Mouse (Mus musculus) myocyte (in vitro differentiated cells): ENCODE data around the gene Ncf1. TPM values are rescaled to one million over a fixed set of nuclear protein-coding genes. Genes with fewer than 3 reads are reported as not detected.

Source experiments
- H3K27me3 ChIP-seq: one replicate; pipeline ENCODE4 v1.6.1; 2011; ENCODE audit not compliant: control insufficient read depth, insufficient read depth, insufficient read length
- H3K36me3 ChIP-seq: one replicate; pipeline ENCODE4 v1.6.1; 2011; ENCODE audit not compliant: control insufficient read depth, insufficient read depth
- H3K4me2 ChIP-seq: one replicate; pipeline ENCODE4 v1.6.1; 2011; ENCODE audit warnings: low read depth, control low read depth
- H3K4me3 ChIP-seq: one replicate; pipeline ENCODE4 v1.5.1; 2011; ENCODE audit warnings: mild to moderate bottlenecking, control low read depth, moderate library complexity
- H3K79me2 ChIP-seq: one replicate; pipeline ENCODE4 v1.6.1; 2011; ENCODE audit not compliant: control insufficient read depth, insufficient read depth
- H3ac ChIP-seq: one replicate; pipeline ENCODE4 v1.6.1; 2011; ENCODE audit not compliant: control insufficient read depth, insufficient read length
- CEBPB ChIP-seq: IDR thresholded peaks from 2 replicates; pipeline ENCODE4 v1.6.1; 2011; ENCODE audit warnings: mild to moderate bottlenecking, moderate library complexity; ENCODE audit not compliant: poor library complexity, insufficient read depth, severe bottlenecking
- E2F4 ChIP-seq: IDR thresholded peaks from one replicate; pipeline ENCODE4 v1.6.1; 2011; ENCODE audit warnings: mild to moderate bottlenecking, control low read depth, moderate library complexity; ENCODE audit not compliant: insufficient read depth
- MAX ChIP-seq: IDR thresholded peaks from one replicate; pipeline ENCODE4 v1.6.1; 2011; ENCODE audit warnings: low read depth, mild to moderate bottlenecking, control low read depth
- MYOD1 ChIP-seq, 3 experiments: IDR thresholded peaks; one replicate each; pipeline ENCODE4 v1.6.1; 2011; ENCODE audit warnings: control low read depth in 2 of 3, low read depth in 2 of 3, mild to moderate bottlenecking in 2 of 3, moderate library complexity in 1 of 3; ENCODE audit not compliant: insufficient read length in 2 of 3, control insufficient read depth in 1 of 3
- MYOG ChIP-seq, 3 experiments: IDR thresholded peaks; one replicate each; pipeline ENCODE4 v1.6.1; 2011; ENCODE audit warnings: control low read depth in 2 of 3, low read depth in 2 of 3, mild to moderate bottlenecking in 2 of 3; ENCODE audit not compliant: insufficient read length in 2 of 3, control insufficient read depth in 1 of 3, insufficient read depth in 1 of 3
- POLR2A ChIP-seq: IDR thresholded peaks from one replicate; pipeline ENCODE4 v1.6.1; 2011; ENCODE audit warnings: low read depth, mild to moderate bottlenecking, control low read depth, moderate library complexity; ENCODE audit not compliant: insufficient read length
- POLR2AphosphoS2 ChIP-seq: IDR thresholded peaks from one replicate; pipeline ENCODE4 v1.6.1; 2011; ENCODE audit warnings: low read depth, control low read depth; ENCODE audit not compliant: insufficient read length
- REST ChIP-seq: IDR thresholded peaks from one replicate; pipeline ENCODE4 v1.6.1; 2011; ENCODE audit warnings: mild to moderate bottlenecking, control low read depth, moderate library complexity; ENCODE audit not compliant: insufficient read depth, insufficient read length
- SRF ChIP-seq: IDR thresholded peaks from one replicate; pipeline ENCODE4 v1.6.1; 2011; ENCODE audit warnings: low read depth; ENCODE audit not compliant: control insufficient read depth, insufficient read length
- TCF12 ChIP-seq: IDR thresholded peaks from one replicate; pipeline ENCODE4 v1.6.1; 2011; ENCODE audit warnings: mild to moderate bottlenecking, control low read depth; ENCODE audit not compliant: poor library complexity, insufficient read depth, severe bottlenecking
- TCF3 ChIP-seq: IDR thresholded peaks from one replicate; pipeline ENCODE4 v1.6.1; 2011; ENCODE audit warnings: low read depth, control low read depth; ENCODE audit not compliant: insufficient read length
- USF1 ChIP-seq: IDR thresholded peaks from one replicate; pipeline ENCODE4 v1.6.1; 2011; ENCODE audit warnings: low read depth, mild to moderate bottlenecking, control low read depth, moderate library complexity
- polyA plus RNA-seq: library from polyadenylated mRNA; unstranded; fragments of >200 nt; fragmentation: generic; extraction: Trizol; gene quantifications from one replicate; pipeline ENCODE4 v1.2.1, GENCODE M21; 2012; ENCODE audit warnings: missing spikeins

The Ncf1 gene
- polyA plus RNA-seq, 1 experiment: 1.4 TPM

DNA sequence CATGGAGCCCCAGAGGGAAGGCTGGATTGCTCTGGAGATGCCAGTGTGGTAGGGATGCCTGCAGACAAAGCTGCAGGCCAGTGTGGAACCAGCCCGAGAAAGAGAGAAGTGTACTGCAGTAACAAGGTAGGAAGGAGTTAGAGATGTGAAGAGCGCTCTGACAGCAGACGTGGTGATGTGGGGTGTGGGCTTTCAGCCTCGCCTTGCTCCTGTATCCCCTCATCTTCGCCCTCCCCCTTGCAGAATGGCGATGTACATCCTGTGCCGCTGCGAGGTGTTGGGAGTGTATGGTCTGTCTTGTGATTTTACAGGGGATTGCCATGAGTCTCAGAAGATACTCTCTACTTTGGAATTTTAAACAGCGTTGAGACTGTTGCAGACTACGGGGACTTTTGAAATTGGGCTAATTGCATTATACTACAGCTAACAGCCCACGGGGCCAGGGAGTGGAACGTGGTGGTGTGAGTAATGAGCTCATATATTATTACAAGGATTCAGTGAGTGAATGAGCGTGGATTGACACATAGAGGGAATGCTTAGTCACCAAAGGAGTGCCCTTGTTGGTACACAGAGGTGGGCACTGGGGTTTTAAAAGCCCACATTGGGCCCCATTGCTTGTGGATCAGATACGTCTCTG is 19.3 kb upstream of the Ncf1 start:
- H3K27me3 ChIP-seq: no peaks in the 10 kb centered on the region
- no peak overlapping the region for H3K4me2 ChIP-seq
- peaks cover 27% of the 10 kb centered on the region for H3K36me3 ChIP-seq
- H3K79me2 ChIP-seq: no peaks in the 10 kb centered on the region
- H3ac ChIP-seq: no peak overlapping the region
- H3K4me3 ChIP-seq: no peak overlapping the region
- TF ChIP-seq TCF3: no peak
- TF ChIP-seq POLR2A: no peak
- peak in 1 of 3 experiments; percentile 18 for TF ChIP-seq MYOD1 (IDR thresholded peaks at IDR 0.05; ENCODE audit: control insufficient read depth in 1 of 3, insufficient read length in 2 of 3, low read depth in 2 of 3)

DNA sequence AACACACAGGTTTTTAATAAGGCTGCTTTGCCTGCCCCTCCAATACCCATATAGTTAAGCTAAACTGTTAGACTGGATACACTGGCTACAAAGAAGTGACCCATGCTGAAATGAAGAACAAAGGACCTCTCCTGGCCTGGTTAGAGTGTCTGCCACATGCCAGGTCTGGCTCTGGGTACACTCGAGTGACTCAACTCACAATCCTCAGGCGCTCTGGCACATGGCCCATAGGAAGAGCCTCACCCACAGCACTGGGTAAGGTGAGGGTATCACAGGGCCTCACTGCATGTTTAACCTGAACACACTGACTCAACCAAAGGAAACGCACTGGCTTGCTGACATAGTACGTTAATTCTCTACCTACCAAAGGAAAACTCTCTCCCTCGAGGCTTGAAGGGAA is 16.7 kb upstream of the Ncf1 start:
- Histone ChIP-seq H3K79me2 (no peaks in the 10 kb centered on the region), H3ac (no peak overlapping the region), H3K4me3 (no peak overlapping the region), H3K4me2 (no peak overlapping the region), H3K27me3 (no peaks in the 10 kb centered on the region), H3K36me3 (peaks cover 40% of the 10 kb centered on the region)
- TF ChIP-seq SRF: no peak
- TF ChIP-seq MYOG (IDR thresholded peaks at IDR 0.05; ENCODE audit: control insufficient read depth in 1 of 3, insufficient read depth in 1 of 3, insufficient read length in 2 of 3, low read depth in 2 of 3): no peak
- TF ChIP-seq POLR2A: no peak
- TF ChIP-seq POLR2AphosphoS2: no peak
- TF ChIP-seq CEBPB: no peak
- TF ChIP-seq E2F4: no peak

DNA sequence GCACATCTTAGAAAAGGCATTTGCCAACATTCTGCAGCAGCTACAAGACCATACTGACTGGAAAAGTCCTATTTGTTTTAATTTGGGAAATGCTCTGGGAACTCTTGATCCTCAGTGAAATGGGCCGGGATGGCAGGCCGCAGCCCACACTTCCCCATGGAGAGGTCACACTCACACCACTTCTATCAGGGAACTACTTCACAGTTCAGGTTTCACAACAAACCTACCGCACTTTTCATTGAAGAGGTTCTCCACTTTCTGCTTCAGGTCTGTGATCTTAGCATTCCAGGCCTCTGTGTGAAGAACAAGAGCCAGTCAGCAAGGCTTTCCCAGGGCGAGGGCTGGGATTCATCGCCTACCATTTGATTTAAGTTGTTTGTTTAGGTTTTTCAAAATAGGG is 15.5 kb upstream of the Ncf1 start:
- no peaks in the 10 kb centered on the region for H3K27me3 ChIP-seq
- H3ac ChIP-seq: no peak overlapping the region
- H3K79me2 ChIP-seq: no peaks in the 10 kb centered on the region
- no peak overlapping the region for H3K4me2 ChIP-seq
- peaks cover 45% of the 10 kb centered on the region for H3K36me3 ChIP-seq
- no peak overlapping the region for H3K4me3 ChIP-seq
- TF ChIP-seq CEBPB: no peak
- TF ChIP-seq POLR2A: no peak
- no peak for TF ChIP-seq POLR2AphosphoS2
- no peak for TF ChIP-seq MAX
- no peak for TF ChIP-seq REST
- no peak for TF ChIP-seq MYOD1 (IDR thresholded peaks at IDR 0.05; ENCODE audit: control insufficient read depth in 1 of 3, insufficient read length in 2 of 3, low read depth in 2 of 3)
- no peak for TF ChIP-seq SRF
- no peak for TF ChIP-seq TCF12
- TF ChIP-seq E2F4: no peak
- TF ChIP-seq MYOG (IDR thresholded peaks at IDR 0.05; ENCODE audit: control insufficient read depth in 1 of 3, insufficient read depth in 1 of 3, insufficient read length in 2 of 3, low read depth in 2 of 3): no peak
- TF ChIP-seq USF1: no peak
- TF ChIP-seq TCF3: no peak

DNA sequence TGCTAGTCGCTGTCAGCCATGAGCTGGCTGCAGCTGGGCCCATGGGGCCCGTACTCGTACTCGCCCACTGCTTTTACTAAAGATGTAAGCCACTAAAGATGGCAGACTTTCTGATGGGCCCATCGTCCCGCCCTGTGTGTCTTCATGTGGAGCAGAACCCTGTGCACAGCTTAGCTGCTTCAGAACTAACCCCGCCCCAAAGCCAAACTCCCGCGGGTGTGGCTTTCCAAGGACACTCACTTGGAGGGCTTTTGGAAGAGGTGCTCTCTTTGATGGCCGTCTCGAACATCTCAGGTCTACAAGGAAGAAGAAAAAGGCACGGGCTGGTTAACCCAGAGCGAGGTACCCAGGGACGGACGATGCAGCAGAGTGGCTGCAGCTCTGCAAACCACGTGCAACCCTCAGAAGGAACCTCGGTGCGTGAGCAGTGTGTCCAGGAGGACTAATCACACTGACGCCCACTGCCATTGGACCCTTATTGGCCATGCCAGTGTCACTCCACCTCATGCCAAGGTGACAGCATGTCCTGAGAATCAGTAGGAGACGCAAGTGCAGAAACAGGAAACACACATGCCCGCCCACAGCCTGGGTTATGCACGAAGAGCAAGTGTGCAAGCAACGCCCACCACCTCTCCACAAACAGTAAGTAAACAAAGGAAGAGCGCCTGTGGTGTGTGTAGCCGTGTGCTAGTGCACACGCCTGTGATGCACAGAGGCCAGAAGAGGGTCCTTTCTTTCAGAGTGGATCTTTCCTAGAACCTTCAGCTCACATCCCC is 14.4 kb upstream of the Ncf1 start:
- H3K27me3 ChIP-seq: no peaks in the 10 kb centered on the region
- no peak overlapping the region for H3ac ChIP-seq
- H3K4me3 ChIP-seq: no peak overlapping the region
- peaks cover 46% of the 10 kb centered on the region for H3K36me3 ChIP-seq
- TF ChIP-seq POLR2AphosphoS2 (peak; percentile 10), POLR2A (no peak), TCF3 (no peak), TCF12 (no peak), MYOG (IDR thresholded peaks at IDR 0.05; ENCODE audit: control insufficient read depth in 1 of 3, insufficient read depth in 1 of 3, insufficient read length in 2 of 3, low read depth in 2 of 3) (no peak), CEBPB (no peak)
- H3K79me2 ChIP-seq: no peaks in the 10 kb centered on the region
- H3K4me2 ChIP-seq: no peak overlapping the region

DNA sequence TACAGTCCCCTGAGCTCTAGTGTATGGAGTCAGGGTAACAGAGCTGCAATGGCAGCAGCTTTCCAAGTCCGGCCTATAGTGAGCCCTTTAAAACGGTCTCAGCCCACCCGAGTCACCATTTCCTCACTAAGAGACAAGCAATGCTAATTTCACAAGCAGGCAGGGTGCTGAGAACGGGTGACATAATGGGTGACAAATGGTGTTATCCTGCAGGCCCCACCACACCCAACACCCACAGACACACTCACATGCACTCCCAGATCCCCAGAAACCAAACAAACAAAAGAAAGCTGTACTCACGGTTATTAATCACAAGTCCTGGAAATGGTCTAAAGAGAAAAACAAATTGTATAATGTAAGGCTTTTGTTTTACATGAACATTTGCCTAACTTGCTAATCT is 12.4 kb upstream of the Ncf1 start:
- H3K36me3 ChIP-seq: peaks cover 42% of the 10 kb centered on the region
- no peak overlapping the region for H3K4me3 ChIP-seq
- H3K79me2 ChIP-seq: no peaks in the 10 kb centered on the region
- no peak overlapping the region for H3K4me2 ChIP-seq
- no peaks in the 10 kb centered on the region for H3K27me3 ChIP-seq
- H3ac ChIP-seq: no peak overlapping the region
- TF ChIP-seq REST: no peak
- no peak for TF ChIP-seq MYOD1 (IDR thresholded peaks at IDR 0.05; ENCODE audit: control insufficient read depth in 1 of 3, insufficient read length in 2 of 3, low read depth in 2 of 3)
- no peak for TF ChIP-seq E2F4
